Comparison of ENCODE assay signal across 12 mouse cellular contexts in the genomic region with DNA sequence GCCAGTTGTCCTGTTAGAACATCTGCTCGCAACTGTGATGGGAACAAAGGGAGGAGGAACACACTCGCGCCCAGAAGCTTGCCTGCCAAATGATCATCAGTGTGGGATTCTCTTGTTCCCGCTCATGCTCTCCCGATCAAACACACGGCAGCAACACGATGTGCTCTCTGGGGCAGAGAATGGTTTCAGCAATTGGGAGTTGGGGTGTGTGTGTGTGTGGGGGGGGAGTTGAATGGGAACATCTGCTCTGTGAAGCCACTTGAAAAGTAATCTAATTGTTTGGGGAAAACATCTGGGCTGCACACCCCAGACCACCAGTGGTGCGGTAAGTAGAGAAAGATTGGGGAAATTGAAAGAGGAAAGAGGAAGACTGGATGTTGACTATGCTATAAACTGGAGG.
A peak's percentile ranks its signal among the peaks of the same experiment; 100 is the strongest.
DNase-seq lines count a peak whose midpoint lies in the region; ATAC-seq lines count a peak whose summit lies in the region.
"Had no signal": no experiment of that assay in that cellular context is flagged by ENCODE, and none has a peak within 500 bp of the region (broad histone marks: within the 10 kb centered on the region; RNA-seq: fewer than 3 reads in every experiment).

No protein-coding gene starts in this region.

- 43% methylated on average over 8 of the region's 8 CpGs for WGBS in embryonic facial prominence, embryonic 15.5 days

- no peaks in the 10 kb centered on the region for H3K36me3 ChIP-seq in embryonic facial prominence, embryonic 15.5 days
- H3K36me3 ChIP-seq: hindbrain, embryonic 15.5 days had no signal

- peak; percentile 5 for DNase-seq in kidney, postnatal 10 days
- no peak for DNase-seq in kidney, postnatal 25 days
- peak; percentile 17 to 52 for DNase-seq in gastrocnemius, postnatal 4 days (ENCODE audit: low spot score in 2 of 2)
- DNase-seq in skeletal muscle tissue, adult 2 months (ENCODE audit: low read depth, low spot score) = peak; percentile 82
- DNase-seq in left cerebral cortex, adult 18-20 months (ENCODE audit: low spot score in 2 of 2) = no peak
- no peak for DNase-seq in kidney, adult 18-20 months
- no peak for DNase-seq in lung, postnatal 10 days
- DNase-seq: left cerebral cortex, postnatal 4 days; lung, adult 2 months; thymus, postnatal 36 days had no signal

- ATAC-seq in embryonic facial prominence, embryonic 15.5 days (ENCODE audit: insufficient number of reproducible peaks, low FRiP score, low TSS enrichment, low read depth) = no peak

- no peaks in the 10 kb centered on the region for H3K4me1 ChIP-seq in embryonic facial prominence, embryonic 15.5 days
- H3K4me1 ChIP-seq: hindbrain, embryonic 15.5 days had no signal

- peak overlapping the region; percentile 35; the same call in 1 of the 2 replicates for H3K27ac ChIP-seq in embryonic facial prominence, embryonic 15.5 days (replicated peaks)
- H3K27ac ChIP-seq: hindbrain, embryonic 15.5 days had no signal

- no peaks in the 10 kb centered on the region for H3K9me3 ChIP-seq in embryonic facial prominence, embryonic 15.5 days (replicated peaks)
- H3K9me3 ChIP-seq: hindbrain, embryonic 15.5 days had no signal

- no peaks in the 10 kb centered on the region for H3K27me3 ChIP-seq in embryonic facial prominence, embryonic 15.5 days
- H3K27me3 ChIP-seq: hindbrain, embryonic 15.5 days had no signal

- no peak overlapping the region for H3K4me3 ChIP-seq in embryonic facial prominence, embryonic 15.5 days (replicated peaks)
- H3K4me3 ChIP-seq: hindbrain, embryonic 15.5 days had no signal

- no peak overlapping the region for H3K4me2 ChIP-seq in embryonic facial prominence, embryonic 15.5 days (replicated peaks)
- H3K4me2 ChIP-seq: hindbrain, embryonic 15.5 days had no signal

- no peak overlapping the region for H3K9ac ChIP-seq in embryonic facial prominence, embryonic 15.5 days
- H3K9ac ChIP-seq: hindbrain, embryonic 15.5 days had no signal

Comparison
In these comparisons a context has a peak if more than half of its experiments do, and no peak if none do; other contexts are left out.
1. DNase-seq: peak in kidney, postnatal 10 days (single experiment), gastrocnemius, postnatal 4 days (2 of 2) and skeletal muscle tissue, adult 2 months (single experiment); none in kidney, postnatal 25 days (0 of 2), left cerebral cortex, adult 18-20 months (0 of 2), kidney, adult 18-20 months (single experiment) and lung, postnatal 10 days (single experiment).